Mouse (Mus musculus): Measurements from ENCODE around the gene 1700024G13Rik.

The 1700024G13Rik gene

DNA sequence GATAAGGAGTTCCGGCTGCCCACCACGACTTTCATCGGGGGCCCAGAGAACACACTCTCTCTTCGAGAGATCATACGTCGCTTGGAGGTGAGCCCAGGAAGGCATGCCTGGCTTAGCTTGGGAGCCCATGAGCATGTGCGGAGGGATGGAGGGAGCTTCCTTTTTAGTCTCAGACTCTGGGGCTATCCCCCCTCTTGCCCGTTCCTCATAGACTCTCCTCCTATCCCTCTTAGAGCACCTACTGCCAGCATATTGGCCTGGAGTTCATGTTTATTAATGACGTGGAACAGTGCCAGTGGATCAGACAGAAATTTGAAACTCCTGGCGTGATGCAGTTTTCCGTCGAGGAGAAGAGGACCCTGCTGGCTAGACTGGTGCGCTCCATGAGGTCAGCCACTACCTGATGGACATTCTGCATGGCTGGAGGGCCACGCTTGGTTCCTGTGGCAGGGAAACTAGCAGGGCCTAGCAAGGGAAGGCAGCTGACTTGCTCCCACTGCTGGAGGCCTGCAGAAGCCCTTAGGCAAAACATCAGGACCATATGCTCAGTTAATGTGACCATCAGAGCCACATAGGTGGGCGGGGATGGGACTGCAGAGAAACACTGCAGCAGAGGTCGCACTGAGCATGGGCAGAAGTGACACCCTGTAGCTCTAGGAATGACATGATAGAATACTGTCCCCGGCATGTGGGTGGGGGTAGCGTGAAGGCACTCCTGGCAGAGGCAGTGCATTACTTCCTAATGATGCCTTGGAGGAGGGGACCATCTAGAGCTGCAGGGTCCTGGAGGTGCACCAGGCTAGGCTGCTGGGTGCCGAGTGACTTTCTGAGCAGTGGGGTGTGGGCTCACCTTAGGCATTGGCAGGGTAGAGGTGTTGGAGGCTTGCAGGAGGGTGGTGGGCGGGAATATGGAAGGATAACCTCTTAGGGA, 55.4 kb downstream of the 1700024G13Rik start:
- DNase-seq, result no peak

GRCm38 (mm10) chr14:32327366-32327765, 60.8 kb downstream of the 1700024G13Rik start:
- no peak for DNase-seq

All from thymus, postnatal 14 days (tissue).